Mouse (Mus musculus) liver, adult (tissue): ENCODE results near the gene Maml3.

Source experiments
- GATA4 ChIP-seq: IDR thresholded peaks from 2 replicates; pipeline ENCODE4 v1.6.1; 2014; ENCODE audit warnings: mild to moderate bottlenecking, low read length; ENCODE audit not compliant: insufficient replicate concordance

Maml3 gene

DNA sequence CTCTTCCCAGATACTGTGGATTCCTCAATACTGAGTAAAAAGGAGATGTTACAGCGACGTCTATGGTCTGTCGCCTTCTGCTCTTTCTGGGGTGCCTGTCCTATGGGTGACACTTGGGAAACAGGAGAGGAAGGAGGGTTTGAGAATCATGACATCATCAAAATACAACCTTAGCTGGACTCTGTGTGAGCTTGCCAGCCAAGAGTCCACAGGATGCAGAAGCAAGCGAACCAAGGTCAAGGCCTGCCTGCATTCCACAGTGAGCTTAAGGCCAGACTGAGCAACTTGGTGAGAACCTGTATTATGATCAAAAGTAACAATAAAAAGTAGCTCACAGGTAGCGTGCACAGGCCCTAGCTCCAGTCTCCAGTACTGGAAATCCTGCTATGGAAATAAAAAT is 167.7 kb downstream of the Maml3 start:
- TF ChIP-seq GATA4, result no peak

DNA sequence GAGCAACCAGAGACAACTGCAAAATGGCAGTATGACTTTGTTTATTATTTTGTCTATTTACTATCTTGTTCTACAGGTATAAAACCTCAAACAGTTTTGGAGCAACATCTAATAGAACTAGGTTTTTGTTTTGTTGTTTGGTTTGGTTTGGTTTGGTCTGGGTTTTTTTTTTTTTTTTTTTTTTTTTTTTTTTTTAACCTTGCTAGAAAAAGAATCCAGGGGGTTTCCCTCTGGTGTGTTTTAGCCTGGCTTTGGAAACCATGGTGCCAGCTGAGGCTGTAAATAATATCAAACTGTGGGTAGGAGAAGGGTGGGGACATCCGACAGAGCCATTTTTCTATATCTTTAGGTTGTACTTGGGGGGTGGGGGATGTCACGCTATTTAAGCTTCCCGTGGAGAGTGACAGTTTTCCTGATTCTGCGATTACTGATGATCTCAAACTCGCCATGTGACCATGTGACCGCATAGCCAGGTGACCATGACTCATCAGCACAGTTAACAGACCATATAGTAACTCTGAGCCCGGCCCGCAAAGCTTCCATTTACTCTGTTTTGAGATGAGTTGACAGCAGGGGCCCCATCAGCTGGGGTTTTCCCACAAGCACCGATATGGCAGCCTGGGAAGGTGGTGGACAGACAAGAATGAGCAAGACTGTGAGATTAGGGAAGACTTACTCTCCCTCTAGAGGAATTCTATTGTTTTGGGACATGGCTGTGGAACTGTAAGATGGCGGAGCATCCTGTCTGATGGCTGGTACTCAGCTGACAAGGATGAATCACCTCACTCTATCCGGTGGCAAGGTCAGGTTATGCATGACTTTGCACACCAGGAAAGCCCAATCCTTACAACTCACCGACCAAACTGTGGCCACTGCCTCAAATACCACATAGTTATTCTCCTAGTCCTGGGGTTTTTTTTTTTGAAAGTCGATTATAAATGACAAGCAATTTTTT is 170.1 kb downstream of the Maml3 start:
- TF ChIP-seq GATA4, result no peak

DNA sequence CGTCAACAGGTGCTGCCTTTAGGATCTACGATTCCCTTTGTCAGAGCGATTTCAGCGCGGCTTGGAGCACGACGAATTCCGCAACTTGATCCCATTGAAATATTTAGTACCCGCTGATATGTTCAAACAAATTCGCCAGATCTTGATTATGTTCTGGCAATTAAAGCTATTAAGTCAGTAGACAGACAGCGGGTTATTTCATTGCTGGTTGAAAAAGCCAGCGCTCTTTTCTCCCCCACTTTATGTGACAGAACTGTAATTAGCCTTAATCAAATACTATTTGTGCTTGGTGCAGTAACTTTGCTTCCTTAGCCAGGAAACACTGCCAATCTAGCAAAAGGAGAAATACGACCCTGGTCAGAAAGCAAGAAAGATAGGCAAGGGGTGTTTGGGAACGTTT is 176.7 kb downstream of the Maml3 start:
- no peak for TF ChIP-seq GATA4

DNA sequence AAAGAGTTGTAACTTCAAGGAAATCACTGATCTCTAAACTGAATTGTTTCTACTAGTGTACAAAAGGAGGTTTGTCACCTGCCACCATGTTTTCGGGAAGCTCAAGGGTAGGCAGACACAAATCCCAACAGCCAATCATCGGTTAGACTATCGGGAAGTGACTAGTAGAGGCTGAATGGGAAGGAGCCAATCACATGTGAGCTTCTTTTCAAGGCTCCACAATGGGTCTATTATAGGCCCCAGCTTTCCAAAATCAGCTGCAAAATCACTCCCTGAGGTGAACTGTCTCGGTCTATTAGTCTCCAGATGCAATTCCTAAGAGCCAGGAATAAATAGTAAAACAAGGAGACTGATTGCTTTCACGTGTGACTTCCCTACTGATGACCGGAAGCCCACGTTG is 177.3 kb downstream of the Maml3 start:
- no peak for TF ChIP-seq GATA4

DNA sequence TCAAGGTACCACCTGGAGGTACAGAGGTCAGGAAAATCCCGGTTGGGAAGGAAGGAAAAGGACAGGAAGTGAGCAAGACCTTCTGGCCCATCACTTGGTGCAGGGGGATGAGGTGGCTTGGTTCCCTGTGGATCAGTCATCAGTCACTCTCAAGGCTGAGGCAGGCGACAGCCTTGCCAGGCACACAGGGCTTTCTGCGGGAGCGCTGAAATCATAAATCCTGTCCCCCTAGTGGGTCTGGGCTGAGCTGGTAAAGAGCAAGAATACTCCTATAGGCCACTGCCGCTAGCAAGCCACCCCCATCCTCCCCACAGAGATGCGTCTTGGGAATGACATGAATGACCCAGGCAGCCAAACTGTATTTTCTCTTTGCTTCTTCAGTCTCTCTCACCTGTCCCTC is 177.8 kb downstream of the Maml3 start:
- no peak for TF ChIP-seq GATA4

DNA sequence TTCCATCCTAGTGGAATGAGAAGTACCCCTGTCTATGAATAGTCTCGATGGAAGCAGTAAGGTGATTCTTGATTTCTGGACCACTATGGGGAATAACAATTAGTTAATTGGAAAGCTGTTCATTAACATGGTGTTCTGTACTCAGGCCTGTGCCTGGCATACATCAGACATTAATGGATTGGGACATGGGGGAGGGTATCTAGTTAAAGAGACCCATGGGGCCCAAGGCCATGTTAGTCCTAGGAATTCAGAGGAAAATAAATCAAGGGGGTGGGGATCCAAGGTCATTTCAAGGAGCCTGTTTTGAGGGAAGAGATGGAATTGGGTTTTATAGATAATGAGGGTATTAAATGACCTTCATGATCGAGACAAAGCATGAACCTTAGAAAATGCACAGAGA is 179.1 kb downstream of the Maml3 start:
- no peak for TF ChIP-seq GATA4

DNA sequence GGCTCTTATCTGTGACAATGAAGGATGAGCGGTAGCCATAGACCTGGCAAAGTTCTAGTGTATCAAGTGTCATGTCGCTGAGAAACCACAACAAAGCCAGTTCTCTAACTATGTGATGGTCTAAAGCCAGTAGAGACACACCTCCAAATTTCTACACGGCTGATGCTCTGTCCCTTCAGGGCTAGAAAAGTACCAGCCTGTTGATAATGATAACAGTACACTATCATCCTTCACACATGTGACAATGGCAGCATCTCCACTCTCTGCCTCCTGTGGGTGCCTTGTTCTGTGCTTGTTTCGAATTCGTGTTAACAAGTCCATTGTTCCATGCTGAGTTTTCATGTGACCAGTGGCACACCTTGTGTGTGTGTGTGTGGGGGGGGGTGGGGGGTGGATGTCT is 180.2 kb downstream of the Maml3 start:
- TF ChIP-seq GATA4, result no peak

DNA sequence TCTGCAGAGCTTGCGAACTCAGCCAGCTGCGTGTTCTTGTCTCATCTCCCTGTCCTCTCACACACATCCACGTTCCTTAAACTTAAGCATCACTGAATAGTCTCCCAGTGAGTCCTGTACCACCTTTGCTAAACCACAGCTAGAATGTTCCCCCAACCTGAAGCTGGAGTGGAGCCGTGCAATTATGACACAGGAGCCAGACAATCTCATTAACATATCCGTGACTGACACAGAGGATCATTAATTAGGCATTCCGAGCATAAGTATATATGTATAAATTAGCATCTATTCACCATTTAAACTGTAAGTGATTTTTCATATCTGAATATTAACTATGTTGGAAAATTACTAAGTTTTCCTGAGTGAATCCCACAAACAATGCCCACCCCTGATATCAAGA is 181.1 kb downstream of the Maml3 start:
- TF ChIP-seq GATA4, result no peak

DNA sequence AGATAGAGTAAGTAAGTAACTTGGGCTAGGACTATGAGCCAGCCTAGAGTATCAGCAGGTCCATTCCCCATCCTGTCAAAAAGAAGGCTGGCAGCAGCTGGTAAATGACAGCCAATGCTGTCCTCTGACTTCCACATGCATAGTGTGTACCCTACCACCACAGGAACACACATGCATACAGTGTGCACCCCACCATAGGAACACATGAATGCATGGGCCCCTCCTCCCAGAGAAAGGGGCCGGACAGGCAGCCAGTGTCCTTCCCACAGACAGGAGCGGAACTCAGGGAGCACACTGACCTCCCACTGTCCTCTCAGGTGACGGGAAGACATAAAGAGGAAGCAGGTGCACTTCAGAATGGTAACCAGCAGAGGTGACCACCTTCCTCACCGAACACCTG is 188.0 kb downstream of the Maml3 start:
- TF ChIP-seq GATA4, result no peak

DNA sequence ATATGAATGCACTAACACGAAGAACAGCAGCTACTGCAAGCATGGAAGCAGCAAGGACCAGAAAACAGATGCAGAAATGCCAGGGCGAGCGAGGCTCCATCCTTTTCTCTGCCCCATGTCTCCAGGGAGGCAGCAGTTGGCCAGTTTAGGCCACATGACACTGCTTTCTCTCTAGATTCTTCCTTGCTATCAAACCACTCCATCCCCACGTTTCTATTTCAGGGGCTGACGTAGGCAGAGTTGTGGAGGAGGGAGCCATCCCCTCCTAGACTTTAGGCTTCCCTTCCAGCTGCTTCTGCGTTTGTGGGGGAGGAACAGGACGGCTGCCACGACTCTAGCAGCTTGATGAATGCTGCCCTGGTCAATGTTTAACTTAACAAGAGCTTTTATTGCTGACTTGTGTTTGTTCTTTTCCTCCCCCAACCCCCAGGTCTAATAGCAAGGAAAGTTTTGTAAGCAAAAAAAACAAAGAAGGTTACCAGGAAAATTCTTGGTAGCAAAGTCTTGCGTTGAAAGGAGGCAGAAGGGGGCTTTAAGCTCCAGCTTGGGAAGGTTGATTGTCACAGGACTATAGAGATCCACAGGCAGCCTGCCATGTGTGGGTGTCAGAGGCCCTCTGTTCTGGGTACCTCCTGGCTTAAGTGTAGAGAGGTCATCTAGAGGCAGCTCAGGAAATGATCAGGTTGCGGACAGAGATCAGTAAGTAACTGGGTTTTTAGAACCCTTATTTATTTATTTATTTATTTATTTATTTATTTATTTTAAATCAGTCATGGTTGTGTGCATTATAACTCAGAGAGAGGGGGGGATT is 188.6 kb downstream of the Maml3 start:
- TF ChIP-seq GATA4, result no peak

DNA sequence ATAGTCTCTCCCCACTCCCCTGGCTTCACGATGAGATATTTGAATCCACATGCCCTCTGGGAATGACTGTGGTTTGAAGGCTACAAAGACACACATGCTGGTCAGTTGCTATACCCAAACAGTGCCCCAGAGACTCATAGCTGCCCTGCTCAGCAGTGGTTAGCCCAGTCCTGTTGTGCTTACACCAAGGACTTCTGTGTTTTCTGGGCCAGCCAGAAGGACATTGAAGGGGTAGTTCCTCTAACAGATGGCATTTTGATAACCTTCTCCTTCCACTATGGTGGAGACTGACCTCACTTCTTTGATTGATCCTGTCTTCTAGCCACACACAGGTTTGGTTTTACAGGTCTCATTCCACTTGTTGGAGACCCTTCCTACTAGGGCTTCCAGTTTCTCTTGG is 189.5 kb downstream of the Maml3 start:
- TF ChIP-seq GATA4, result no peak

DNA sequence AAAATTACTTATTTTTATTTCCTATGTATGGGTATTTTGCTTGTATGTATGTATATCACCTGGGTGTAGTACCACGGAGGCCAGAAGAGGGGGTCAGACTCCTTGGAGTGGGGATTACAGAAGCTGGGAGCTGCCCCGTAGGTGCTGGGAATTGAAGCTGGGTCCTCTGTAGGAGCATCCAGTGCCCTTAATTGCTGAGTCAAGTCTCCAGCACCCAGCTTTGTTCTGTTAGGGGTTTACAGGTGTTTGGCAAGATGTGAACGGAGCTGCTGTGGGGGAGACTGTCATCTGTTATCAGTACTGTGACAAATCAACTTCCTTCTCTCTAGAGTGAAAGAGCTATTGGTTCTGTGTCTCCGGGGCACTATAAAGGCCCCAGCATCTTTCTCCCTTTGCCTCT is 190.0 kb downstream of the Maml3 start:
- no peak for TF ChIP-seq GATA4

DNA sequence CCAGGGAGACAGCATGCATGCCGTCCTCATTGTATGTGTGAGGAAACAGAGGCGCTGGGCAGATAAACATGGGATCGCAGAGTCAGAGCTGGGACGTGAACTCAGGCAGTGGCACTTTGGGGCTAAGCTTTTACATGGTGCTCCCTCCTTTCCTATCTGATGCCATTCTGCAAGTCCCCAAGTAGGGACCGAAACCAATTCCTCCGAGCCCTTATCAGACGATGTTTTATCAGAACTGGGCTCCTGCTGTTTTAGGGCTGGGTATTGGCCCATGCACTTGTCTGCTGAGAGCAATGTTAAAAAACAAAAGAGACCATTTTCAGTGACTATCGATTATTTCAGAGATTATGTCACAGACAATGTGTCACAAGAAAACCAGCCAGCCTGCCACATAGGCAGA is 191.4 kb downstream of the Maml3 start:
- no peak for TF ChIP-seq GATA4

DNA sequence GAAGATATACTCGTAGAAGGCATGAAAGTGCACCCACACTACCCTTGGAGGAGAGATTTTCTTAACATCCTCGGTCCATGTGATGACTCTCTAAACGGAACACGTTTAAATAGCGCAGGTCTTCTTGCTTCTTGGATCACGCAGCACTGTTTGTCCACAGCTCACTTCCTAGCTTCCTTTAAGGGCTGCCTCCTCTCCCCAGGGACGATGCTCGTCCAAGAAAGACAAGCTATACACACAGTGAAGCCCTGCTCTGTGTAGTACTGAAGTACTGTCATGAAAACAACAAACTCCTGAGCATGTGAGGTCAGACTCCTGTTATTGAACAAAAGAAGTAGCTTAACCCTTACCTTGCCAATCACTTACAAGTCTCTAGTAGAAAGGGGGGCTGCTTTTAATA is 192.7 kb downstream of the Maml3 start:
- no peak for TF ChIP-seq GATA4

DNA sequence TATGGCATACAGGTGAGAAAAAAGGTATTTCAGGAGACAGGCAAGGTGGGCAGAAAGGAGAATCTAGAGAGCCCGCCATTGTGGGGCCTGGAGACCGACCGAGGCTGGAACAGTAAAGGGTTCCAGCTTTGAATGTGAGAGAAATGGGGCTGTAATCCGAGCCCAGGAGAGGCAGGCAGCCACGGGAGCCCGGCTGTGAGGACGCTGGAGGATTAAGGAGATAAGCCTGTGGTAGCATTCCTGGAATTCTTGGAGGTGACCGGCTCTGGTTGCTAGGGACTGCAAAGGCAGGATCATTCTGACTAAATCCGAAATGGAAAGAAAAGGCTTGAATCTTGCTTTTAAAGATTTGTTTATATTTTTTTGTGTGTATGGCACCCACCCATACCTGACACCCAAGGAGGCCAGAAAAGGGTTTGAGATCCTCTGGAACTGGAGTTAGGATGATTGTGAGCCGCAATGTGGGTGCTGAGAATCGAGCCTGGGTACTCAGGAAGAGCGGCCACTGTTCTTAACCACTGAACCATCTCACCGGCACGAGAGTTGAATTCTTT is 196.4 kb downstream of the Maml3 start:
- TF ChIP-seq GATA4, result no peak

DNA sequence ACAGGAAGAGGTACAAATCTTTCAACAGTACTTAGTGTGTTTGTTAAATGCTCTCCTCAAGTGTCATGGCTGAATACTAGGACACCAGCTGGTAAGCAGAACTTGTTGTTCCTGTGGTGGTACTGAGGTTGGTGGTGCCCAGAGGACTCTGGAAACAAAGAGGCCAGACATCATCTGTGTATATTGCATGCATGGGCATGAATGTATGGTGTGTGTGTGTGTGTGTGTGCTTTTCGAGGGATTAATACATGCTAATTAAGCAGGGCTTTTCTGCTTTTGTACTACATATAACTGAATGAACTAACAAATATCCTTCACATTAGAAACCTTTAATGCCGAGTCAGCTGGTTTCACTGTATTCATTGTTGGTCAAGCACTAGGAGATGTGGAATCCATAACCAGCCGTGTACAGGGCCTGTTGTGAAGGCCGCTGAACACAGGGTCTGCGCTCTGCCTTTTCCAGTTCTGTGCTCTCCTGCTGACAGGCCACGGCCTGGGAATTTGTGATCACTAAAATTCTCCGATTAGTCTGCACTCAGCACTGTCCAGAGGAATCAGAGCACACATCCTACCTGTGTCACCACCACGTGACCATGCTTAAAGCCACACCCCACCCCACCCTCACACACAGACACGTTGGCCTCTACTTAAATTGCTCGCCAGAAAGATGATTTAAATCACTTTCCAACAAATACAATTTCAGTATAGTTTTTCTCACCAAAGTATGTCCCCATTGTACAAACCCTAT is 197.6 kb downstream of the Maml3 start:
- TF ChIP-seq GATA4, result no peak

DNA sequence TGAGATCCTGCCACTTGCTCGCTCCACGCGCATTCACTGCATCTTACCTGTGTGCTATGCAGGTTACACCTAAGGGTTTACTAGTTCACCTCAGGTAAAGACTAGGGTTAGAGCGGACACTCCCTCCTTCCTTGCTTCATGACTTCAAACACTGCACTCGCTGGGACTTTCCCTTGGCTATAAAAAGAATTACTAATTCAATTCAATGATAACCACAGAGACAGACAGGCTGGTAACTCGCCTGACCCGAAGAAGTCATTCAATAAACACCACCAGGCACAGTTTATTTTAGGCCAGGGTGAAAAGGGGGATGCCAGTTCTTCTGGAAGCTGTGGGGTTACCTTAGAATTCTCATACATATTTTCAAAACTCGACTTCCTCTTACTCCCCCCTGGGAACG is 199.0 kb downstream of the Maml3 start:
- no peak for TF ChIP-seq GATA4
